Mouse (Mus musculus): ENCODE data around the gene Gm42906. TPM values are rescaled to one million over a fixed set of nuclear protein-coding genes. Genes with fewer than 3 reads are reported as not detected.

The Gm42906 gene
- polyA plus RNA-seq, 1 experiment from 2014 or later = 0.52 TPM

- Histone ChIP-seq H3K4me2 (replicated peaks; ENCODE audit: low read depth) (no peak overlapping the region), H3K9ac (ENCODE audit: low read length) (no peak overlapping the region), H3K4me1 (replicated peaks; ENCODE audit: control insufficient read depth, insufficient read depth) (no peaks in the 10 kb centered on the region), H3K27me3 (ENCODE audit: control insufficient read depth, insufficient read depth, low read length) (no peaks in the 10 kb centered on the region), H3K4me3 (ENCODE audit: low read depth, low read length) (no peak overlapping the region), H3K36me3 (ENCODE audit: control insufficient read depth, insufficient read depth, low read length) (peaks cover 2% of the 10 kb centered on the region; the same call in 1 of the 2 replicates), H3K27ac (replicated peaks) (no peak overlapping the region), H3K9me3 (ENCODE audit: control insufficient read depth, low read length) (no peaks in the 10 kb centered on the region)
- ATAC-seq (ENCODE audit: low FRiP score, low TSS enrichment) = no peak
- WGBS = 76% methylated on average over 4 of the region's 4 CpGs
- TF ChIP-seq CTCF (IDR thresholded peaks at IDR 0.05; ENCODE audit: low read depth) (no peak), EP300 (optimal IDR thresholded peaks at IDR 0.05) (no peak)
- DNase-seq (ENCODE audit: low spot score) = no peak
Observed at GRCm38 (mm10) chr5:151080276-151080675, 347.7 kb downstream of the Gm42906 start.

GRCm38 (mm10) chr5:151077953-151078352, 350.0 kb downstream of the Gm42906 start:
- no peak for ATAC-seq (ENCODE audit: low FRiP score, low TSS enrichment)
- DNase-seq (ENCODE audit: low spot score) = no peak
- H3K27me3 ChIP-seq (ENCODE audit: control insufficient read depth, insufficient read depth, low read length) = no peaks in the 10 kb centered on the region
- no peaks in the 10 kb centered on the region for H3K9me3 ChIP-seq (ENCODE audit: control insufficient read depth, low read length)
- no peak for TF ChIP-seq EP300 (optimal IDR thresholded peaks at IDR 0.05)
- no peak for TF ChIP-seq CTCF (IDR thresholded peaks at IDR 0.05; ENCODE audit: low read depth)
- no peak overlapping the region for H3K9ac ChIP-seq (ENCODE audit: low read length)
- no peak overlapping the region for H3K4me2 ChIP-seq (replicated peaks; ENCODE audit: low read depth)
- WGBS = 88% methylated on average over 2 of the region's 2 CpGs
- no peak overlapping the region for H3K4me3 ChIP-seq (ENCODE audit: low read depth, low read length)
- H3K4me1 ChIP-seq (replicated peaks; ENCODE audit: control insufficient read depth, insufficient read depth) = no peaks in the 10 kb centered on the region
- no peak overlapping the region for H3K27ac ChIP-seq (replicated peaks)
- H3K36me3 ChIP-seq (ENCODE audit: control insufficient read depth, insufficient read depth, low read length) = peaks cover 2% of the 10 kb centered on the region; the same call in 1 of the 2 replicates

GRCm38 (mm10) chr5:151076917-151077316, 351.0 kb downstream of the Gm42906 start:
- 49% methylated on average over 3 of the region's 3 CpGs for WGBS

GRCm38 (mm10) chr5:151074282-151074681, 353.7 kb downstream of the Gm42906 start:
- Histone ChIP-seq H3K27me3 (ENCODE audit: control insufficient read depth, insufficient read depth, low read length) (no peaks in the 10 kb centered on the region), H3K4me1 (replicated peaks; ENCODE audit: control insufficient read depth, insufficient read depth) (no peaks in the 10 kb centered on the region), H3K36me3 (ENCODE audit: control insufficient read depth, insufficient read depth, low read length) (no peaks in the 10 kb centered on the region), H3K9me3 (ENCODE audit: control insufficient read depth, low read length) (no peaks in the 10 kb centered on the region), H3K9ac (ENCODE audit: low read length) (no peak overlapping the region), H3K4me2 (replicated peaks; ENCODE audit: low read depth) (no peak overlapping the region), H3K27ac (replicated peaks) (no peak overlapping the region), H3K4me3 (ENCODE audit: low read depth, low read length) (no peak overlapping the region)
- ATAC-seq (ENCODE audit: low FRiP score, low TSS enrichment) (no peak), DNase-seq (ENCODE audit: low spot score) (no peak)
- WGBS = 75% methylated on average over 4 of the region's 4 CpGs
- no peak for TF ChIP-seq CTCF (IDR thresholded peaks at IDR 0.05; ENCODE audit: low read depth)
- TF ChIP-seq EP300 (optimal IDR thresholded peaks at IDR 0.05) = no peak

More at GRCm38 (mm10) chr5:151076917-151077316, 351.0 kb downstream of the Gm42906 start:
- TF ChIP-seq EP300 (optimal IDR thresholded peaks at IDR 0.05) = no peak
- ATAC-seq (ENCODE audit: low FRiP score, low TSS enrichment) (no peak), DNase-seq (ENCODE audit: low spot score) (no peak)
- no peaks in the 10 kb centered on the region for H3K4me1 ChIP-seq (replicated peaks; ENCODE audit: control insufficient read depth, insufficient read depth)
- no peak overlapping the region for H3K4me2 ChIP-seq (replicated peaks; ENCODE audit: low read depth)
- no peak overlapping the region for H3K4me3 ChIP-seq (ENCODE audit: low read depth, low read length)
- no peaks in the 10 kb centered on the region for H3K9me3 ChIP-seq (ENCODE audit: control insufficient read depth, low read length)
- H3K36me3 ChIP-seq (ENCODE audit: control insufficient read depth, insufficient read depth, low read length) = no peaks in the 10 kb centered on the region
- no peak overlapping the region for H3K9ac ChIP-seq (ENCODE audit: low read length)
- no peak overlapping the region for H3K27ac ChIP-seq (replicated peaks)
- no peaks in the 10 kb centered on the region for H3K27me3 ChIP-seq (ENCODE audit: control insufficient read depth, insufficient read depth, low read length)

- no peak for TF ChIP-seq CTCF (IDR thresholded peaks at IDR 0.05; ENCODE audit: low read depth)
- TF ChIP-seq EP300 (optimal IDR thresholded peaks at IDR 0.05) = no peak
- ATAC-seq (ENCODE audit: low FRiP score, low TSS enrichment) = no peak
Observed at GRCm38 (mm10) chr5:151071430-151071829, 356.5 kb downstream of the Gm42906 start.

GRCm38 (mm10) chr5:151070896-151071295, 357.1 kb downstream of the Gm42906 start:
- H3K36me3 ChIP-seq (ENCODE audit: control insufficient read depth, insufficient read depth, low read length) = no peaks in the 10 kb centered on the region
- 71% methylated on average over 6 of the region's 6 CpGs for WGBS
- no peaks in the 10 kb centered on the region for H3K27me3 ChIP-seq (ENCODE audit: control insufficient read depth, insufficient read depth, low read length)
- H3K4me2 ChIP-seq (replicated peaks; ENCODE audit: low read depth) = no peak overlapping the region
- DNase-seq (ENCODE audit: low spot score) (no peak), ATAC-seq (ENCODE audit: low FRiP score, low TSS enrichment) (no peak)
- H3K27ac ChIP-seq (replicated peaks) = no peak overlapping the region; the same call in 1 of the 2 replicates
- H3K9me3 ChIP-seq (ENCODE audit: control insufficient read depth, low read length) = no peaks in the 10 kb centered on the region
- no peak overlapping the region for H3K4me3 ChIP-seq (ENCODE audit: low read depth, low read length)
- TF ChIP-seq EP300 (optimal IDR thresholded peaks at IDR 0.05) (no peak), CTCF (IDR thresholded peaks at IDR 0.05; ENCODE audit: low read depth) (no peak)
- no peak overlapping the region for H3K9ac ChIP-seq (ENCODE audit: low read length)
- H3K4me1 ChIP-seq (replicated peaks; ENCODE audit: control insufficient read depth, insufficient read depth) = no peaks in the 10 kb centered on the region

More at GRCm38 (mm10) chr5:151071430-151071829, 356.5 kb downstream of the Gm42906 start:
- Histone ChIP-seq H3K36me3 (ENCODE audit: control insufficient read depth, insufficient read depth, low read length) (no peaks in the 10 kb centered on the region), H3K4me2 (replicated peaks; ENCODE audit: low read depth) (no peak overlapping the region), H3K27me3 (ENCODE audit: control insufficient read depth, insufficient read depth, low read length) (no peaks in the 10 kb centered on the region), H3K4me1 (replicated peaks; ENCODE audit: control insufficient read depth, insufficient read depth) (no peaks in the 10 kb centered on the region), H3K27ac (replicated peaks) (no peak overlapping the region), H3K9me3 (ENCODE audit: control insufficient read depth, low read length) (no peaks in the 10 kb centered on the region), H3K4me3 (ENCODE audit: low read depth, low read length) (no peak overlapping the region), H3K9ac (ENCODE audit: low read length) (no peak overlapping the region)
- WGBS = 49% methylated on average over 6 of the region's 6 CpGs
- no peak for DNase-seq (ENCODE audit: low spot score)

Data from stomach, postnatal 0 days (tissue).